Mouse (Mus musculus) liver, postnatal 0 days (tissue): ENCODE data around the gene Zc2hc1c.

Source experiments
- CTCF ChIP-seq: sonication (generic); IDR thresholded peaks from 2 replicates; pipeline ENCODE4 v1.5.1; 2016; ENCODE audit warnings: antibody characterized with exemption, low read depth
- EP300 ChIP-seq: IDR thresholded peaks from 2 replicates; pipeline ENCODE4 v1.6.1; 2016; ENCODE audit warnings: antibody characterized with exemption, low read depth, mild to moderate bottlenecking

- TF ChIP-seq EP300 (no peak), CTCF (no peak)
Measured at GRCm38 (mm10) chr12:85284331-85284730, 4.1 kb upstream of the Zc2hc1c start.
